Mouse (Mus musculus) cerebellum, adult 9-11 months (tissue): ENCODE results near the gene Marveld2.
A peak's percentile ranks its signal among the peaks of the same experiment; 100 is the strongest.

Source experiments
- DNase-seq: peaks from one replicate; pipeline ENCODE4 v3.0.0; 2022

Gene Marveld2

GRCm38 (mm10) chr13:100597284-100597683 is 19.5 kb downstream of the Marveld2 start:
- no peak for DNase-seq

- DNase-seq: no peak
These were observed 21.3 kb downstream of the Marveld2 start for GRCm38 (mm10) chr13:100595552-100595885.

- DNase-seq: no peak
These were observed 21.8 kb downstream of the Marveld2 start for GRCm38 (mm10) chr13:100594838-100595551.

- DNase-seq: peak; percentile 63
These were observed 22.6 kb downstream of the Marveld2 start for GRCm38 (mm10) chr13:100594041-100594792.

DNA sequence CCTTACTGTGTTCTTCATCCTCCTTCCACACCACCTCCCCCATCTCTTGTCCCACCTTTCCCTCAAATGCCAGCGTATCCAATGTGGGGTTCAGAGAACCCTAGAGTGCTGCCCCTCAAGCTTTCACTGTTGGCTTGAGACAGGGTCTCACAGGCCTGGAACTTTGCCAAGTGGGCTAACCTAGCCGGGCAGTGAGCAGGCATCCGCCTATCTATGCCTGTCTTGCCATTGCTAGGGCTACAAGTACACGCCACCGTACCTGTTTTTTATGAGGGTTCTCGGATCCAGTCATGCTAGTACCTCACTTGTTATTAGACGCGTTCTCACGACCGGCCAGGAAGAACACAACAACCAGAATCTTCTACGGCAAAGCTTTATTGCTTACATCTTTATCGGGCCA is 28.1 kb downstream of the Marveld2 start:
- peak; percentile 20 for DNase-seq

DNA sequence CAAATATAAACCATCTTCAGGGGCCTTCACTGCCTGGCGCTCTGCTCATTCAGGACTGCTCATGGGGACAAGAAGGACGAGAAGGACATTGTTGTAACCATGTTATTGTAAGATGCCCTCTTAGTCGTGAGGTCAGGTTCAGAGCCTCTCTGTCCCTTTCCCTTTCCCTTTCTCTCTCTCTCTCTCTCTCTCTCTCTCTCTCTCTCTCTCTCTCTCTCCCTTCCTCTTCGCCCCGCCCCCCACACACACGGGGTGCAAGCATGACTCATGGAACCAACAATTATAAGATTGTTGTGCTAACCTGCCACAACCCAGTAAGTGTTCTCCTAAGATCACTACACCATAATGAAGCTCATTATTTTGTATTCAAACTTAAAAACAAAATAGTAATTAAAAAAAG is 34.6 kb downstream of the Marveld2 start:
- no peak for DNase-seq

DNA sequence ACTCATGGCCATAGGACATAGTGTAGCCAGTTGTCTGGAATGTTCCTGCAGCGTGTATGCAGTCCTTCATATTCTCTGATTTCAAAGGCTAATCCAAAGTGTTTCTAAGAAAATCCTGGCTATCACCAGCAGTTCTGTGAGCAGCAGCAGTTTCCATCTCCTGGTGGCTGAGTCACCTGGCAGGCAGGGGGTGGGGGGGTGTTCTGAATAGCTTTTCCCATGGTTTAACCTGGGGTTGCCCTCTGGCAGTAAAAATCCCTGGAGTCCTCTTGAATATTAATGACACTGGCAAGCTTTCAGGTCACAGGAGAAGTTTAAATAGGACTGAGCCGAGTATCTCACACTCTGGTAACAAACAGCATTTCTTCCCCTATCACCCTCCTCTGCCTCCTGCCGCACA is 35.1 kb downstream of the Marveld2 start:
- DNase-seq: no peak

DNA sequence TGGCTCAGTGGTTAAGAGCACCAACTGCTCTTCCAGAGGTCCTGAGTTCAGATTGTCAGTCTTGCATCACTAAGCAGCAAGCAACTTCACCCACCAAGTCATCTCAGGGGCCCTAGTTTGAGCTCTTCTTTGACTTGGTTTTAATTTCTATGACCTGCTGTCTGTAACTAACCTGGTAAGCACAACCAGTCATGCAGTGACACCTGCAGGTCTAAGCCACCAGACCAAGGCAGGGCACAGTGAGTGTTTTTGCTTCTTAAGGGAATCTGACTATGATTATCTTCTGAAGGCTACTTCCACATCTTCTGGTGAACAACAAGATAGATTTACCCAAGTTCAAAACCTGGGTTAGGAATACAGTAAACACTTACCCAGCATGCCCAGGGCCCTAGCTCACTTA is 36.8 kb downstream of the Marveld2 start:
- DNase-seq: no peak

DNA sequence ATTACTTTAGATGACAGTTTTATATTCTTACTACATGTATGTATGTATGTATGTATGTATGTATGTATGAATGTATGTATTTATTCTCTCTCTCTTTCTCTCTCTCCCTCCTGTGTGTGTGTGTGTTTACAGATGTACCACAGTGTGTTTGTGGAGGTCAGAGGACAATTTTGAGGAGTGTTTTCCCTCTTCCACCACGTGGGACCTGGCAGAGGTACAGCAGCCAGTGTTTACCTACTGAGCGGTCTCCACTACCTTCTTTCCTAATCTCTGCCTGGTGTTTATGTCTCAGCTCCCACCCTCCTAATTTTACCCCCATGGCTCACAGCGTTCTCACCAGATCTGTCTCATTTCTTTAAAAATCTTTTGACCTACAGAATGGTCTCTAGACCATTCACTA is 37.6 kb downstream of the Marveld2 start:
- DNase-seq: no peak

DNA sequence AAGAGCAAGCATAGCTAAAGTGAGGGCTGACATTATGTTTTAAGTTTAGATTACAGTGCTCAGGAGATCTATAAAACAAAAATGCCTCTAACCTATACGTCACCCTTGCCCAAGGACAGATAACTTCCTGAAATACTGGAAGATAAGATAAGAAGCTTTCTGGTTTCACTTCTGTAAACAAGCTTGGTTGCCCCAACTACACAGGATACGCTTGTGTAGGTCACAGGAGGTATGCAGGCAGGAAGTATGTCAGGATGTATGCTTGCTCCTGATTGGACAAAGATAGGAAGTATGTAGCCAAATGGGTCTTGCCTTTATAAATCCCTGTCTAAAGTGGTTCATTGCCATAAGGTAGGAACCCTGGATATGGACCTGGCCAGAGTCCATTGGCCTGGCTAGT is 40.8 kb downstream of the Marveld2 start:
- DNase-seq: no peak

DNA sequence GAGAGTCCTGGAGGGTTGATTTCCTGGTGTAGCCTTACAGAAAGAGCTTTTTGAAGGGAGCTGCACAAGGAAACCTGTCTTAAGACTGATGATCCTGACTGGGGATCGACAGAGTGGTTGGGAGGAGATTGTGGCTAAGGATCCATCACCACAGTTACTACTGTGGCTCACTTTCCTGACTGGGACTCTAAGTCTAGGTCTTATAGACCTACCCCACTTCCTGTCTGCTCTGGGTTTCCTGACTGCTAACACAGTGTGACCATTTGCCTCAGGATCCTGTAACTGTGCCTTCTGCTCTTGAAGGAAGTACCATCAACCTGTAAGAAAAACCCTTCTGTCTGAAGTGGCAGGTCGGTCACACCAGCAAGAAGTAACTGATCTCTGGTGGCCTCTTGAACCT is 46.1 kb downstream of the Marveld2 start:
- no peak for DNase-seq

- no peak for DNase-seq
These were observed 48.4 kb downstream of the Marveld2 start for GRCm38 (mm10) chr13:100568359-100568758.

DNA sequence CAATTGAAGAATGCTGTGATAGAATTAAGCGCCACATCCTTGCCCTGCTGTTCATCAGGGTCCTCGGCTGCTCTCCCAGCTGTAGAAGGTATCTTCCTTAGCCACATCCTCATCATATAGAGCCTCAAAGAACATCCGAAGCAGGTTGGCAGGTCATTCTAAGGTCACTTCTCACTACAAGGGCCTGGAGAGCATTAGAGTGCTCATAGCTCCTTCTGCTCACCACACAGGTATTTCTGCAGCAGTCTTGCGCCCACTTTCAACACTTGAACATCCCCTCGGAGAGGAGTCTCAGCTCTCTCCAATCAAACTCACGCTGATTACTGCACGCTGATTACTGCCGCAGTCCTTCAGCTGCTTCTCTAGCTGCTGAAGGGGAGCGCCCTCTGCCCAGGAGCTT is 57.3 kb downstream of the Marveld2 start:
- no peak for DNase-seq

DNA sequence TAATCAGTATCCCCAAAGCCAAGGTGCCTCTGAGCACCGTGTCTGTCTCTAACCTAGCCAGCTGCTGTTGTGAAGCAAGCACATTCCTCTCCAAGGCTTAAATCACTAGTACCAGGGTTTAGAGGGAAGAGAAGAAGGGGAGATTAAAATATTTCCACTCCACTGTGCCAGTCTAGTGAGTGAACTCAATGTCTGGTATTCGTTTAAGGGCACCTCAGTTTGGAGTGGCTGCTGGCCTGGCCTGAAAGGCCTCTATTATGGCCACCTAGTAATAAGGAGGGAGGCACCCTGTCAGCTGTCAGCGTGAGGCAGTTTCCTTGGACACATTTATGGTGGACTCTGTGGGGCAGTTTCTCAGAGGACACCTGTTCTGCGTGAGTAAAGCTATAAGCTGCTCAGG is 59.8 kb downstream of the Marveld2 start:
- DNase-seq: no peak

- DNase-seq: no peak
These were observed 63.7 kb downstream of the Marveld2 start for GRCm38 (mm10) chr13:100553042-100553437.

- peak; percentile 89 for DNase-seq
These were observed 64.3 kb downstream of the Marveld2 start, which contains the start of gene Ocln for GRCm38 (mm10) chr13:100552369-100553041. Ocln (minus strand) TSS chr13:100552718.

DNA sequence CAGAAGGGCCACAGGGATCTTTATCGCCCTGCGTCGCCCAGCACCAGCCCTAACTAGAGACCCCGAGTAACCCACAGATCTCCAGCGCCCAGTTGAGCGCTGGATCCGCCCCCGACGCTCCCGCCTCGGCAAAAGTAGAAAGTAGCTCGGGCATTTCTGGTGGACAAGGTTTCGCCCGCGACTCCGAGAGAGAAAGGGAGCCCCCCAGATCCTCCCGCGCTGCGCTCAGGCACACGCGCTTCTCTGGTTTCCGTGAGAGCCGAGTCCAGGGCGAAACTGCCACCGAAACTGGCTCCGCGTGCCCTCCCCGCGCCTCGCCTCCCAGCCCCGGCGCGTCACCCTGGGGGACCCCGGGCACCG is 64.8 kb downstream of the Marveld2 start:
- DNase-seq: no peak

DNA sequence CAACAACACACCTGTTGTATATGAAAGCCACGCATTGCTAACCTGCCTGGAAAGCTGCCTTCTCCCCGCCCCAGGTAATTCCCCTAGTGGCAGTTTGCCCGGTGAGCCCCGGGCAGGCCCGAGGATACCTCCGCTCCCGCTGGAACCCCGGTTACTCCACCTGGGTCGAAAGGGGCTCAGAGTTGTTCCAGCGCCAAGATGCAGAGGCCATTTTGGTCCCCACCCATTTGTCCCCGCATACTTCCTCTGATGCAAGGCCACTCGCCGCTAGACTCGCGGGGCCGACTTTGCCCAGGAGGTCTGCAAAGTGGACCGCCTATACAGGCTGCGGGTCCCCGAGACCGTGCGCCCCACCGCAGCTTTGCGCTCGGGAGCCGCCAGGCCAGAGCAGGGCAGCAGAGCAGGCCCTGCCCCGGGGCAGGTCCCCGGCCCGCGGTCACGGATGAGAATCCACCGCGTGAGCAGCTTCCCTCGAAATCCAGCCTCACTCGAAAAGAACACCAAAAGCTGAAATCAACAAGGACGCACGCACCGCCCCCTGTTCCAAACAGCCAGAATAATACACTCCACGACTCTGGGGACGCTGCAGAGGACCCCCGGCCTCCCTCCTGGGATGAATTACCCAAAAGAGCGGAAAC is 65.3 kb downstream of the Marveld2 start:
- peak; percentile 70 for DNase-seq

GRCm38 (mm10) chr13:100547269-100547668 is 69.5 kb downstream of the Marveld2 start:
- DNase-seq: no peak
